Mouse (Mus musculus): ENCODE results near the gene Armc6.
"Not testable (repeated sequence)": the region's sequence is repeated elsewhere in the genome, so short reads cannot be mapped to it uniquely, and the experiment has no call there.

Armc6 gene

DNA sequence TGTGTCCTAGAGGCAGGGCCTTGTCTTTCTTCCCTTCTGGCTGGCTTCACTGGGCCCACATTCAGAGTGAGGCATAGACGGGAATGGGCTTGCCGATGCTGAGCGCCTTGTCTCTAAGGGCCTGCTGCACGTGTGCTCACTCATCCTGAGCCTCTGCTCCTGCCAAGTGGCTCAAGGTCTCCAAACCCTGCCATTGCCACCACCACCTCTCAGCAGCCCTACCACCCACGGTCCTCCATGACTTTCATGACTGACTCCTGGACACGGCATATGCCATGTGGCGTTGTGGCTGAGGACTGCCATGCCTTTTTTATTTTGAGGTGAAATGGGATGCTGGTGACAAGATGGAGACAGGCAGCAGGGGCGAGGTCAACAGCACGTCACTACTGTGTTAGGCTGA is 3.4 kb downstream of the Armc6 start:
- DNase-seq (ENCODE audit: low read depth, low spot score): no peak

DNA sequence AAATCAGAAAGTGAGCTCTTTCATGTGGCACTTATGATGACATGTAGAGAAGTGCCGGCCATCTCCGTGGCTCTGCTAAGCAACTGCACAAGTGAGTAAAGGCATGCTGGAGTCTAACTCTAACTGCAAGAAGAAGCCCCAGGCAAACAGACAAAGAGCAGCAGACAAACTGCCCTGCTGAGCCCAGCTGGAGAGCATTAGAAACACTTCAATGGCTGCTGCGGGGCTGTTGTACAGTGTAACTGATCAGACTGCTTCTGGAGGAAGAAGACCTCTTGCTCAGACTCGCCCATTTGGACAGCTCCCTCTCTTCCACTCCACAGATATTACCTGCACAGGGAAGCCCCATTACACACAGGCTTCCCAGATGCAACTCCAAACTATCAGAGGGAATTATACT is 6.3 kb downstream of the Armc6 start:
- DNase-seq (ENCODE audit: low read depth, low spot score): no peak

DNA sequence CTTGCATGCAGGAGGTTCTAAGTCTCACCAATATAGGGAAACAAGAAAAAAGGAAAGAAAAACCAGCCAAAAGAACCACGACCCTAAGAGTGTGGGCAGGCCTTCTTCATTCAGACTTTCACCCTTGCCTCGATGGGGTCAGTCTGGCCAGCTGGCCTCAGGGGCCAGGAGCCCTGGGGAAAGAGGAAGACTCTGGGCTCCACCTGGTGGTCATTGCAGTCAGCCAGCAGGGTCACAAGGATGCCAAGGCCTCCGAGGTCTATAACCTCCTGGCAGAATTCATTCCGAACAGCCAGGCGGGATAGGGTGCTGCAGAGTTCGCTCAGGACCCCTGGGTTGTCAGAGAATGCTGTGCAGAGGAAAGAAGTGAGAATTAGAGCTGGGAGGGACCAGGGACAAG is 10.9 kb downstream of the Armc6 start:
- peak; percentile 66 for DNase-seq (ENCODE audit: low read depth, low spot score)

DNA sequence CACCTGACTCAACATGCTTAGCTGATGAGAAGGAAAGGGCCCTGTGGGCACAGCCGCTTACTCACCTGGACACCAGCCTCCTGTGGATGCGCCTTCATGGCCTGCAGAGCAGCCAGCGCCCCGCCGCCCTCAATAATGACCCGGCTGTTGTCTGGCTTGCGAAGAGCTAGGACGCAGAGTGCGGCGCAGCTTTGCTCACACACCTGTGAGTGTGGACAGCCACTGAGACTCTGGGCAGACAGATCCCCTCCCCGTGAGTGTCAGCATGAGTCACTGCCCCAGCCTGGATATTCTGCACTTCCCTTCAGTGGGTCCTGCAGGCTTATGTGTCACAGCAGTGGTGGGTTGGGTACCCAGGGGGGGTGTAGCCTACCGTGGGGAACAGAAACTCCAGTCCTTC is 12.2 kb downstream of the Armc6 start:
- no peak for DNase-seq (ENCODE audit: low read depth, low spot score)

DNA sequence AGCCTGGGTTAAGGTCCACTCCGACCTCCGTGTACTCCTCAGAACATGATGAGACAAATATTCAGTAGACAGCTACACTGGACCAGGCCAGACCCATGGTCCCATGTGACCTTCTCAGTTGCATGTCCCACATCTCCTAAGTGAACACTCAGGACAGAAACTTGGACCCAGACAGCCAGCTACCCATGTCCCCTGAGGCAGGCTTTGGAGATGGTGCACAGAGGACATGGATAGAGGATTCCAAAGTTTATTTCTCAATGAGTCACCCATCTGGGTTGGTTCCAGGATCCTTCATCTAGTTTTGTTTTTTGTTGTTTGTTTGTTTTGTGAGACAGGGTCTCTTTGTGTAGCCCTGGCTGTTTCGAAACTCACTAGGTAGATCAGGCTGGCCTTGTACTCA is 13.4 kb downstream of the Armc6 start:
- peak; percentile 71 for DNase-seq (ENCODE audit: low read depth, low spot score)

DNA sequence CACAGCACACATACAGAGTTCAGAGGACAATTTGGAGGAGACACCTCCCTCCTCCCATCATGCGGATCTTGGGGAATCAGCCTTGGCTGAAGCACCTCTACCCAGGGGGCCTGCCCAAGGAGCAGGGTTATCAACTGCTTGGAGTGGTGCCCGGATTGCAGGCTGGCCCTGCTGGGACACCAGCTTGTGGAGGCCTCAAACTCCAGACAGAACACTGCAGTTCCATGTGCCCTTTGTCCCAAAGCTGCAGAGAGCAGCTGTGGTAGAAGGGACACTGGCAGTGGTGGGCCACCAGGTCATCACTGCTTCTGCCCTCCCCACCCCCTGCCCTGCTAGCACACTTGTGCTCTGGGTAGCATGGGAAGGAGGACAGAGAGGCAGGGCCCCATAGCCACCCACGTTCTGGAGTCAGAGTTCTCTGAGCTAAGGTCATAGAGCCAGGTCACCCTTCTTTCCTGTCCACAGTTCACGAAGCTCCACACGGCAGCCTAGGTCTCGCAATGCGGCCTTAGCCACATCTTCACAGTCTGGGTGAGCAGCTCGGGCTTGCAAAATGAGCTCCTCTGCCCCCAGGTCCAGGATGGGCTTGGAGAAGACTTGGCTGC is 13.9 kb downstream of the Armc6 start:
- DNase-seq (ENCODE audit: low read depth, low spot score): no peak

DNA sequence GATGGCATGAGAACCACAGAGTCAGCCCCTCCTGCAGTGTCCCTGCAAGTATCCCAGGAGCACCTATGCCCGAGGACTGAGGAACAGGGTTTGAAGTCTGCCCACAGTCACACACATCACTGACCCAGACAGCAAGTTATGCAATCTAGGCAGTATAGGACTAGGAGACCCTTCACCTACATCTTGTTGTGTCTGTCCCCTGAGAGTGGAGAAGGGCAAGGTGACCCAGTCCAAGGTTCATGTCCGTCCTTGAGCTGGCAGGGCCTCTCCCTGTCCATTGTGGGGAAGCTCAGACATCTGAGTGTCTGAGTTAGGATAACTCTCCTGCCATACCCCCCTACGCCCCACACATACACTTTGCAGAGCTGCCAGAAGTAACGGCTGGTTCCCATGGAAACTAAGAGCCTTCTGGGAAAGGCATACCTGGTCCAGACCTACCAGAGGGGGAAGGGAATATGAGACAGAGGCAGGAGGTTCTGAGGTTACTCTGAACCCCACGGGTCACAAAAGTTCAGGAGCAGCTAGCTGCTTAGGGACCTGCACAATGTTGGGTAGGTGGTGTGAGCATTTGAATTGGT is 15.1 kb downstream of the Armc6 start:
- DNase-seq (ENCODE audit: low read depth, low spot score): no peak

DNA sequence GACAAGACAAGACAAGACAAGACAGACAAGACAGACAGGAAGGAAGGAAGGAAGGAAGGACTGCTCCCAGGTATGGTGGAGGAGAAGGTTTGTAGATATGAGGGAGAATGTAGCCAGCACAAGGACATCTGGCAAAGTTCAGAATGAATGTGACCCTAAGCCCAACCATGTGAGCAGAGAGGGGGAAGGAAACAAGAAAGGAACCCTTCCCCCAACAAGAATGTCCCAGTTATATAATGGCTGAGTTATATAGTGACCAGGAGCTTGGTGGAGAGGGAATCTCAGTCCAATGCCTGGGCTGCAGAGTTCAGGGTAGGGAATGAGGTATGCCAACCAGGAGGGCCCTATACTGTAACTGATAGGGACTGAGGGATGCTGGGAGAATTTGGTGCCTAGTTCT is 16.8 kb downstream of the Armc6 start:
- DNase-seq (ENCODE audit: low read depth, low spot score): no peak

DNA sequence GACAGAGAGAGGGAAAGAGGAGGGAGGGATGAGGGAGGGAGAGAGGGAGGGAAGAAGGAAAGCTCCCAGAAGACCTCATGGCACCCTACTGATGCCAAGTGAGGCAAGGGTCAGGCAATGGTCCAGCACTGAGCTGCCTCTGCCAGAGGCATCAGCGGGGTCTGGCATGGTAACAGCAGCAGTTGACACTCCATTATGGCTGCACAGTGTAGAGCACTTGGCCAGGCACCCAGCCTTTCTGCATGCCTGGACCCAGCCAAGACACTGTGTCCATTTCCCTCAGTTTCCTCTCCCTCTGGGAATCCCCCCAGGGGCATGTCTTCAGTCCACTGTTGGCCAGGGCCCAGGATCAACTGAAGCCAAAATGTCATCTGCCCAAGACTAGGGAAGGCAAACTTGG is 17.7 kb downstream of the Armc6 start:
- DNase-seq (ENCODE audit: low read depth, low spot score): peak; percentile 84

DNA sequence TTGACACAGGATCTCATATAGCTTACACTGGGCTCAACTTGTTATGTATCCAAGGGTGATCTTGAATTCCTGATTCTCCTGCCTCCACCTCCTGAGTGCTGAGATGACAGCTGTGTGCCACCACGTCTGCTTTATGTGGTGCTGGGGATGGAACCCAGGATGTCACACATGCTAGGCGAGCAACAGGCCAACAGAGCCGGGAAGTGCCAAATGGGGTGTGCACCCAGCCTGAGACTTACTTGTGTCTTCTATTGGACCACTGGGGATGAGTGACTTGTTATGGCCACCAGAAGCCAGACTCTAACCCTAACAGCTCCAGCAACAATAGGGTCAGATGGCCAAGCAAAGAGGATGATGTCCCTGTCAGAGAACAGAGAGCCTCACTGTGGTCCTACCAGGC is 18.1 kb downstream of the Armc6 start:
- not testable (repeated sequence) for DNase-seq (ENCODE audit: low read depth, low spot score)

DNA sequence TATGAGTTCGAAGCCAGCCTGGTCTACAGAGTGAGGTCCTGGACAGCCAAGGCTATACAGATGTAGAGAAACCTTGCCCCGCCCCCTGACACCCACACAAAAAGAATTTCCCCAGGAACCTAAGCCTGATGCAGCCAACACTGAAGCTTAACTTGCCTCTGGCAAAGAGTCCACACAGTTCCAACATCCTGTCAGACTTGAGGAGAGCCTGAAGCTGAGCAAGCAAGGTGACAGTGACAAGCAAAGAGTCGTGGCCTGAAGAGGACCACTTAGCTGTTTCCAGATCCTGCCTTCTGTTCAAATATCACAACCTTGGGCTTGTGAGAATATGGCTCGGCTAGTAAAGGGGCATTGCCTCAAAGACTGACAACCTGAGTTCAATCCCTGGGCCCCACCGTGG is 19.2 kb downstream of the Armc6 start:
- peak; percentile 63 for DNase-seq (ENCODE audit: low read depth, low spot score)

DNA sequence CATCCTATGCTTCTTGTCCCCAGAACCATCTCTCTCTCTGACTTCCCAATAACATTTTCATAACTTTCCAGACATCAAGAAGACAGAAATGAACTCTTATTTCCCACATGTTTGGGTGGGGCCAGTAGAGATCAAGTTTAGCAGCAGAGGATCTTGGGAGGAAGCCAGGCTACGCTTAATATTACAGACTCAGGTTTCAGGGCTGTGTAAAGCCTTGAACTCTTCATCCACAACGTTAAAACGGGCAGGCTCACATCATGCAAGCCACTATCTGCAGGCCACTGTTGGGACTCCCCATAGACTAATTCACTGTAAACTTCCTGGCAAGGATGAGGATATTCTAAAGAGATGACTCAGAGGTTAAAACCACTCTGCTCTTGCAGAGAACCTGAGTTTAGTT is 19.9 kb downstream of the Armc6 start:
- DNase-seq (ENCODE audit: low read depth, low spot score): peak; percentile 78

DNA sequence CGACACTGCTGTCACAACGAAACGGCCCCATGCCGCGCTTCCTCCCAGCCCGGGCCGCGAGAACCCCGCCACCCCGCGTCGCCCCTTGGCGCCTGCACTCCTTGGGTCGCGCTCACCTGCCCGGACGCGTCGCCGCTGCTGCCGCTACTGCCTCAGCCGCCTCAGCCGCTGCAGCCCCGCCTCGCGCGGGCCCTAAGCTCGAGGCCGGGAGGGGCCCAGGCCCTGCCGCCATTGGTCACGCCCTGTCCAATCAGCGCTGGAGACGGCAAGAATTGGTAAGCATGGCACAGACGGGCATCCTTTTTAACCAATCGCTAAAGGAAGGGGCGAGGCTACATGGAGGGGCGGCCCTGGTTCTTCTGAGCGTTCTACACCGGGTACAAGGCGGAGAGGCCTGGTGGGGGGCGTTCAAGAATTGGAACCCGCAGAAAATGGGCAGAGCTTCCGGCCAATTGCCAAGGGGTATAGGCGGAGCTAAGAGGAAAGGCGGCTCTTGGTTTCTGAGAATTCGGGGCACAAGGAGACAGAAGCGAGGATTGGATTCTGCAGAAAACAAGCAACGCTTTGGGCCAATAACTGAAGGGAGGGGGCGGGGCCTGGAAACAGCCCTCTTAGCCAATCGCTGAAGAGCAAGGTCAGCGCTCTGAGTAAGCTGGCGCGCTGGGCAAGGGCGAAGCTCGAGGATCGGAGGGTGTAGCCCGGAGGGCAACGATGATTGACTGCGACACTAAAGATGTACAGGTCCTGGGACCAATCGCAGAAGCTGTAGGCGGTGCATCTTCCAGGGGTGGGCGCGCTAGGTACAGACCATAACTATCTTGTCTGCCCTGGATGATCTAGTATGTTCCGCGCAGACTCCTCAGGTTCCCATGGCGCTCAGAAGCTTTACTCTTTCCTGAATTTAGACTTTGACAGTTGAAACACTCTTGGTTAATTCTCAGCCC is 21.9 kb downstream of the Armc6 start, which contains the start of gene Slc25a42:
Gene Slc25a42, minus strand, starts transcription at position 194 of the 944 bp plus-strand sequence.
- DNase-seq (ENCODE audit: low read depth, low spot score): peak; percentile 100

DNA sequence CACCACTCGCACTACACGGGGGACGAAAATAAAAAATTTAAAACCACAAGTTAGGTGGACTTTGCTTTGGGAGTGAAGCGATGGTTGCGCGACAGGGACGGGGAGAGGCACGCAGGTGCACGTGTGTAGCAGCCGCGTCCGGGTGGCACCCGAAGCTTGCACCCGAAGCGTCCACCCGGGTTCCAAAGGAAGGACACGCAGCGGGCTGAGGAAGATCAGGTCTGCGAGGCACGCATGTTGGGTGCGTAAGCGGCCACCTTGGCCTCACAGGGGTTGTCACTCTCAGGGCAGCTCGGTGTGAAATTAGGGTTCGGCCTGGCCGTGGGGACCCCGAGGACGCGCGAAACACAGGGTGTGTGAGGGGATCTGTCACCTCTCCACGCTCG is 22.5 kb downstream of the Armc6 start:
- DNase-seq (ENCODE audit: low read depth, low spot score): no peak

DNA sequence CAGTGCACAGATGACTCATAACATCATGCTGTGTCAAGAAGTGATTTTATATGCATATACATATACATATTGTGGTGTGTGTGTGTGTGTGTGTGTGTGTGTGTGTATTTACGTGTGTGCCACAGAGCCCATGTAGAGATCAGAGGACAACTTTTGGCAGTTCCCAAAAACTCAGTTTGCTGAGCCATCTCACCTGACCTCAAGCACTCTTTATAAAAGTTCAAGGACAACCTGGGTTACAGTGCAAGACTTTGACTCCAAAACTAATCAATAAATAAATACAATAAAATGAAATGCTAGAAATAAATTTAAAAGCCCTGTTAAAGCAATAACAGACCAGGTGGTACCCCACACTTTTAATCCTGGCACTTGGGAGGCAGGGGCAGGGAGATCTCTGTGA is 23.0 kb downstream of the Armc6 start:
- DNase-seq (ENCODE audit: low read depth, low spot score): no peak

DNA sequence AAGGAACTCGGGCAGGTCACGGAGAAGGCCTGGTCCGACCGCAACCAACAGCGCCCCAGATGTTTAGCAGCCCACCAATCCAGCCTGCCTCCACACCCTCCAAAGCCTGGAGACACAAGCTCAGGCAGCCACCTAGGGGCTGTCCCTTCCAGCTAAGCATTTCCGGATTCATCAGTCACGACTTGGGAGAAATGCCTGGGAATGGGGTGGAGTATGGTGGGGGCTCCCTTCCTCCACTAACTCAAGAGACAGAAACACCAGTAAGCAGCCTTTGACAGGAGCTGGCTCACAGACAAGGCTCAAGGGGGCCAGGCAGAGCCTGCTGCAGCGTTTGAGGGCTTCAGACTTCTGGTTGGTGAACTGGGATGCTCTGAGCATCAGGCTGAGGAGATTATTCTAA is 23.7 kb downstream of the Armc6 start:
- peak; percentile 45 for DNase-seq (ENCODE audit: low read depth, low spot score)

DNA sequence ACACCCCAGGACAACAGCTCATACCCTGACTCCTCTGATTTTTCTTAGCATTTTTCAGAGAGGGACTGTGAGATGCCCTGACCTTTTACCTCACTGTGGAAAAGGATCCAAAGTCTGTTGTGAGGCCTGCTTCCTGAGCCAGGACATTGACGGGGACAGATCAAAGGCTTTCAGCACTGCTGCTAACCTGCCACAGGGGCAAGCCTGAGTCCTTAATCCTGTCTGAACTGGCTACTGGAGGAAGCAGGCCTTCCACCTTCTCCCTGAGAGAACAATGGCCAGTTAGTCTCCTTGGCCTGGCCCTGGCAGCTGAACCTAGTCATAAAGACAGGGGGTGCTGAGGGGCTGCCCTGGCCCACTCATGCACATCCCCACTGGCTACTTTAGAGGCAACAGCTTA is 26.1 kb downstream of the Armc6 start:
- no peak for DNase-seq (ENCODE audit: low read depth, low spot score)

DNA sequence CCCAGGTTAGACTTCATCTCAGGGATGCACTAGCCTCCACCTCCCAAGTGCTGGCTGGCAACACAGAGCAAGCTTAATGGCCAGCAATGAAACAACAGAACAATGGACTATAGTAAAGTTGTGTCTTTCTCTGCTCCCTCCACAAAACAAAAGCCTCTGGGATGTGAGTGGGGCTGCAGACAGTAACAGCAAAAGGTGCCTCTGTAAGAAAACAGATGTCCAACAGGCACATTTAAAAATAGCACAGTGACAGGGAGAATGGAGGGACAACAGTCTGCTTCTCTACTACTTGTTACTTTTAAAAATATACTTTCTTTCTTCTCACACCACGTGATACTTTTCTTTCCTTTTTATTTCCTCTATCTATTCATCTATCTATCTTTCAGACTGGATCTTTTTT is 29.5 kb downstream of the Armc6 start:
- no peak for DNase-seq (ENCODE audit: low read depth, low spot score)

DNA sequence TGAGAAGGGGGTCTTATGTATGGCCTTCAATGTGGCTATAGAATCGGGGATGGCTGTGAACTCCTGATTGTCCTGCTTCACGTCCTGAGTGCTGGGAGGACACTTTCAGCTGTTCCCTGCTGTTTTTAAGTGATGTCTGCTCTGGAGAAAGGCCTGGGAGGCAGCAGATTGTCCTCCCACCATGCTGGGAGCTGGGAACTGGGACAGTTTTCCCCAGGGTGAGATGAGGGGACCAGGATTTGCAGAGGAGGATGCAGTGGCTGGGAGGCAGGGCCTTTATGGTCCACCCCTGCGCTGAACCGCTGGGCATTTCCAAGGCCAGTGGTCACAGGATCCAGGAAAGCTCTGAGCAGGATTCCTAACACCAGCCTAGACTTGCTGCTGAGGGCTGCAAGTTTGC is 31.2 kb downstream of the Armc6 start:
- no peak for DNase-seq (ENCODE audit: low read depth, low spot score)

DNA sequence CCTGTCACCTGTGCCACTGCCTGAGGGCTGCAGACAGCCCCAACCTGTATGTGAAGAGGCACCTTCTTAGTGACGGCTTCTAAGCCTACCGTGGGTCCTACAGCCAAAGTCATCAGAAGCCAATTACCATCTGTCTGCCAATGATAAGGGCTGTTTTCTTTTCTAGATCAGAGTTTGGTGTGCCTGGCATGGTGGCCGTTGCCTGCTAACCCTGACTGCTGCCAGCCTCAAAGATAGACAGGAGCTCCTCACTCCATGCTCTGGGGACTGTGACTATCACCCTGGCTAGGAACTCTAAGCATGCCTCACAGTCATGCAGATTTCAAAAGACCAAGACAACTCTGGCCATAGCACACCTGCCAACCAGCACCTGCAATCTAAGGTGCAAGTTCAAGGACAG is 32.8 kb downstream of the Armc6 start:
- DNase-seq (ENCODE audit: low read depth, low spot score): no peak

DNA sequence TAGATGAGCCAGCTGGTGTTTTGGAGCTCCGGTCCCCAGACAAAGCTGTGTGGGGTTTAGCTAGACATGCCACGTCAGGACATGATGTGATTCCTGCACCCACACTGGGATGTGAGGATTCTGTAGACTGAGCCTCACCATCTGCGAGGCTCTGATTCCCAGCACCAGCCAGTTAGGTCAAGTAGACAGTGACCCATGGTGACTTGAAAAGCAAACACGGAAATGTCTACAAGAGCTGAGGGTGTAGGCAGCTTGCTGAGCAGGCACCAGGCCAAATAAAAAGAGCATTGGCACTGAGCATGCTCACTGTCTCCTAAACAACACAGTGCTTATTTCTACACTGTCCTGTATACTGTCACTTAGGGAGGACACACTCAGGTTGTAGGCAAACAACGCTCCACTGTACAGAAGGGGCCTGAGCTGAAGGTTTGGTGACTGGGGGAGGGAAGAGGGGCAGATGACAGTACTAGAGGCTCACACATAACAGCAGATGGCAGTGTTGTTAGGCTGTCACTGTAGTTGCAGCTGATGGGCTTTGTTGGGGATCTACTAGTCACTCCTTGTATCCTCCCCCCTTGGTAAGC is 34.1 kb downstream of the Armc6 start:
- DNase-seq (ENCODE audit: low read depth, low spot score): peak; percentile 44

DNA sequence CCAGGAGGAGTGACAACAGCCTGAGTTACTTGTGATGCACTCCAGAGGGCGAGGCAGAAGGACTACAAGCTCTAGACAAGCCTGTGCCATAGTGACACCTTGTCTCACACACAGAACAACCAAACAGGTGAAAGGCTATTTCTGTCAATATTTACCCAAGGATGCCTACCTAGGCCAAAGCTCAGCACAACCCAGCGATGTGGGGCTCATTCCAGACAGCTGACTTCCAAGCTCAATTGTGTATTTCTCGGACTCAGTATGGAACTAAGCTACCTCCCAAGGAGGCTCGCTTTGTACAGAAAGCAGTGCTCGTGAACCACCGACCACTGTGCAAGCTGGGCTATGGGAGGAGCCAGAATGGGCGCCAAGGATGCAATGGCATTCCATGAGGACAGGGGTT is 36.7 kb downstream of the Armc6 start:
- DNase-seq (ENCODE audit: low read depth, low spot score): no peak
